Mouse (Mus musculus) small intestine, adult 2 months (tissue): ENCODE measurements around the gene Tmem196. TPM values are rescaled to one million over a fixed set of nuclear protein-coding genes. Genes with fewer than 3 reads are reported as not detected.

ENCODE experiments used
- H3K27ac ChIP-seq: fragments of 200-500 bp; 2 replicates; pipeline ENCODE4 v1.5.1; 2012; ENCODE audit warnings: low read depth, low read length, control low read depth, inconsistent platforms; ENCODE audit not compliant: insufficient read depth
- H3K27me3 ChIP-seq: fragments of 200-500 bp; 2 replicates; pipeline ENCODE4 v1.6.1; 2012; ENCODE audit warnings: mild to moderate bottlenecking, moderate library complexity, low read length, inconsistent platforms; ENCODE audit not compliant: control insufficient read depth, insufficient read depth
- H3K36me3 ChIP-seq: fragments of 200-500 bp; 2 replicates; pipeline ENCODE4 v1.6.1; 2012; ENCODE audit warnings: mild to moderate bottlenecking, low read length, control low read depth, inconsistent platforms; ENCODE audit not compliant: control insufficient read depth, insufficient read depth
- H3K4me1 ChIP-seq: fragments of 200-500 bp; 2 replicates; pipeline ENCODE4 v1.6.1; 2012; ENCODE audit warnings: low read length, inconsistent platforms, mixed read lengths; ENCODE audit not compliant: control insufficient read depth, insufficient read depth, insufficient read length
- H3K4me3 ChIP-seq: fragments of 200-500 bp; 2 replicates; pipeline ENCODE4 v1.5.1; 2012; ENCODE audit warnings: low read depth, mild to moderate bottlenecking, control low read depth, inconsistent platforms, low read length, moderate library complexity
- CTCF ChIP-seq: fragments of 200-500 bp; IDR thresholded peaks from 2 replicates; pipeline ENCODE4 v1.5.1; 2012; ENCODE audit warnings: low read depth, mild to moderate bottlenecking, control low read depth, inconsistent platforms, low read length, moderate library complexity, mixed read lengths; ENCODE audit not compliant: insufficient replicate concordance, insufficient read length; ENCODE audit errors: extremely low read depth
- POLR2A ChIP-seq: fragments of 200-500 bp; IDR thresholded peaks from 2 replicates; pipeline ENCODE4 v1.6.1; 2012; ENCODE audit warnings: low read depth, mild to moderate bottlenecking, control low read depth, inconsistent platforms, low read length, moderate library complexity
- WGBS: fragments of 180-500 bp; shearing (Covaris S2); methylation state at CpG from one replicate; pipeline ENCODE4 v1.1.7; 2018; 5-methylcytosine and 5-hydroxymethylcytosine counted together
- polyA plus RNA-seq: library from polyadenylated mRNA; depleted of rRNA; stranded (reverse); fragments of >200 nt; gene quantifications from 2 replicates; pipeline ENCODE4 v1.2.3, GENCODE M21; 2012; rRNA removed

The Tmem196 gene
- not detected in 2 replicates for polyA plus RNA-seq

- whole genome bisulfite sequencing, result 4% methylated on average over 25 of the region's 25 CpGs
- Histone ChIP-seq H3K27me3 (no peaks in the 10 kb centered on the region), H3K27ac (no peak within 1 kb of the TSS), H3K4me3 (peak within 1 kb of the TSS; percentile 21), H3K4me1 (no peaks in the 10 kb centered on the region), H3K36me3 (no peaks in the 10 kb centered on the region)
- TF ChIP-seq CTCF, result no peak
- TF ChIP-seq POLR2A, result no peak
Measured at GRCm38 (mm10) chr12:119945589-119946310, at the start of gene Tmem196. Gene Tmem196, plus strand, starts transcription at chr12:119945822.

- Histone ChIP-seq H3K36me3 (no peaks in the 10 kb centered on the region), H3K4me1 (no peaks in the 10 kb centered on the region), H3K4me3 (peak overlapping the region; percentile 21), H3K27ac (no peak overlapping the region), H3K27me3 (no peaks in the 10 kb centered on the region)
- WGBS, result 6% methylated on average over 14 of the region's 14 CpGs
- TF ChIP-seq POLR2A, result no peak
- no peak for TF ChIP-seq CTCF
Measured at GRCm38 (mm10) chr12:119946311-119946692, 680 bp downstream of the Tmem196 start.

- Histone ChIP-seq H3K4me3 (no peak overlapping the region), H3K27ac (no peak overlapping the region), H3K36me3 (no peaks in the 10 kb centered on the region), H3K27me3 (no peaks in the 10 kb centered on the region), H3K4me1 (no peaks in the 10 kb centered on the region)
- TF ChIP-seq CTCF (no peak), POLR2A (no peak)
- 71% methylated on average over 3 of the region's 3 CpGs for WGBS
Measured at GRCm38 (mm10) chr12:119957041-119957440, 11.4 kb downstream of the Tmem196 start.

- TF ChIP-seq CTCF (no peak), POLR2A (no peak)
- H3K36me3 ChIP-seq, result no peaks in the 10 kb centered on the region
- no peak overlapping the region for H3K27ac ChIP-seq
- no peaks in the 10 kb centered on the region for H3K4me1 ChIP-seq
- WGBS, result 50% methylated on average over 1 of the region's 1 CpGs
- H3K4me3 ChIP-seq, result no peak overlapping the region
- no peaks in the 10 kb centered on the region for H3K27me3 ChIP-seq
Measured at GRCm38 (mm10) chr12:119960730-119961129, 15.1 kb downstream of the Tmem196 start.

- no peak overlapping the region for H3K4me3 ChIP-seq
- H3K36me3 ChIP-seq, result no peaks in the 10 kb centered on the region
- H3K27me3 ChIP-seq, result no peaks in the 10 kb centered on the region
- no peak overlapping the region for H3K27ac ChIP-seq
- TF ChIP-seq CTCF, result no peak
- TF ChIP-seq POLR2A, result no peak
- no peaks in the 10 kb centered on the region for H3K4me1 ChIP-seq
Measured at GRCm38 (mm10) chr12:119965373-119965772, 19.8 kb downstream of the Tmem196 start.

- Histone ChIP-seq H3K4me3 (no peak overlapping the region), H3K4me1 (no peaks in the 10 kb centered on the region), H3K27ac (no peak overlapping the region), H3K36me3 (no peaks in the 10 kb centered on the region), H3K27me3 (no peaks in the 10 kb centered on the region)
- TF ChIP-seq POLR2A, result no peak
- TF ChIP-seq CTCF, result no peak
Measured at GRCm38 (mm10) chr12:119970068-119970467, 24.4 kb downstream of the Tmem196 start.

- TF ChIP-seq CTCF (no peak), POLR2A (no peak)
- H3K4me1 ChIP-seq, result no peaks in the 10 kb centered on the region
- WGBS, result 0% methylated on average over 2 of the region's 2 CpGs
Measured at GRCm38 (mm10) chr12:119981731-119982130, 36.1 kb downstream of the Tmem196 start.

More at GRCm38 (mm10) chr12:119981731-119982130, 36.1 kb downstream of the Tmem196 start:
- Histone ChIP-seq H3K27ac (no peak overlapping the region), H3K36me3 (no peaks in the 10 kb centered on the region), H3K4me3 (no peak overlapping the region), H3K27me3 (no peaks in the 10 kb centered on the region)
